Mouse (Mus musculus) CH12.LX (cell line): ENCODE measurements around the gene Vps41. TPM values are rescaled to one million over a fixed set of nuclear protein-coding genes. Genes with fewer than 3 reads are reported as not detected.

Source experiments
- DNase-seq: peaks from one replicate; pipeline ENCODE4 v3.0.0-alpha.2; 2013; ENCODE audit errors: extremely low read depth
- H3K27ac ChIP-seq: 2 replicates; pipeline ENCODE4 v1.5.1; 2012; ENCODE audit warnings: low read depth, mild to moderate bottlenecking, control low read depth, moderate library complexity; ENCODE audit not compliant: insufficient read depth
- H3K27me3 ChIP-seq: replicated peaks from 2 replicates; pipeline ENCODE3; 2012; ENCODE audit warnings: inconsistent platforms
- H3K36me3 ChIP-seq, 2 experiments: replicated peaks in 1 of 2; 2 replicates each; pipeline versions ENCODE3 to v1.6.1; 2012; ENCODE audit warnings: inconsistent platforms in 1 of 2, low read length in 1 of 2, mild to moderate bottlenecking in 1 of 2, mixed read lengths in 1 of 2, moderate library complexity in 1 of 2; ENCODE audit not compliant: control insufficient read depth in 1 of 2, insufficient read depth in 1 of 2
- H3K4me1 ChIP-seq, 2 experiments: 2 replicates each; pipeline ENCODE4 v1.6.1; 2012; ENCODE audit warnings: inconsistent platforms in 1 of 2, moderate library complexity in 1 of 2; ENCODE audit not compliant: insufficient read depth in 2 of 2, control insufficient read depth in 1 of 2
- H3K4me2 ChIP-seq: 2 replicates; pipeline ENCODE4 v1.6.1; 2012; ENCODE audit warnings: low read depth, mild to moderate bottlenecking, control low read depth; ENCODE audit not compliant: poor library complexity, insufficient read depth, severe bottlenecking
- H3K4me3 ChIP-seq, 3 experiments: fragments of 150-350 bp in 1 of 3; sonication (generic) in 1 of 3; replicated peaks in 1 of 3; 2 replicates each; pipeline versions ENCODE3 to v1.5.1; 2011 to 2012; ENCODE audit warnings: low read depth in 2 of 3, low read length in 2 of 3, mild to moderate bottlenecking in 2 of 3, moderate library complexity in 2 of 3, control low read depth in 1 of 3, improper control_type of control experiment in 1 of 3, inconsistent platforms in 1 of 3, mixed read lengths in 1 of 3; ENCODE audit not compliant: poor library complexity in 1 of 3
- H3K79me2 ChIP-seq: replicated peaks from 2 replicates; pipeline ENCODE4 v1.6.1; 2012; ENCODE audit warnings: mild to moderate bottlenecking, moderate library complexity; ENCODE audit not compliant: control insufficient read depth, poor library complexity, insufficient read depth, severe bottlenecking; ENCODE audit errors: extremely low read depth
- H3K9ac ChIP-seq: 2 replicates; pipeline ENCODE4 v1.6.1; 2012; ENCODE audit warnings: low read depth, mild to moderate bottlenecking, control low read depth, moderate library complexity; ENCODE audit not compliant: insufficient read depth
- H3K9me3 ChIP-seq: replicated peaks from 2 replicates; pipeline ENCODE3; 2012; ENCODE audit warnings: low read length, inconsistent platforms, mixed read lengths
- BHLHE40 ChIP-seq: IDR thresholded peaks from 2 replicates; pipeline ENCODE4 v1.6.1; 2011; ENCODE audit warnings: mild to moderate bottlenecking, low read depth, low read length, improper control_type of control experiment
- CHD1 ChIP-seq: IDR thresholded peaks from 2 replicates; pipeline ENCODE4 v1.6.1; 2012; ENCODE audit warnings: low read depth, low read length, improper control_type of control experiment, inconsistent platforms
- CTCF ChIP-seq, 2 experiments: IDR thresholded peaks in 1 of 2; conservative IDR thresholded peaks in 1 of 2; 2 replicates each; pipeline ENCODE4 v1.5.1; 2011 to 2012; ENCODE audit warnings: low read depth in 2 of 2, low read length in 2 of 2, improper control_type of control experiment in 1 of 2, inconsistent platforms in 1 of 2, mild to moderate bottlenecking in 1 of 2, moderate library complexity in 1 of 2
- ELF1 ChIP-seq: IDR thresholded peaks from 2 replicates; pipeline ENCODE4 v1.6.1; 2014; ENCODE audit warnings: low read depth, mild to moderate bottlenecking, inconsistent platforms, low read length, improper control_type of control experiment
- GABPA ChIP-seq: IDR thresholded peaks from 2 replicates; pipeline ENCODE4 v1.6.1; 2012; ENCODE audit warnings: low read depth, low read length, improper control_type of control experiment, inconsistent platforms; ENCODE audit not compliant: insufficient replicate concordance
- HCFC1 ChIP-seq: IDR thresholded peaks from 2 replicates; pipeline ENCODE4 v1.6.1; 2012; ENCODE audit warnings: low read depth, mild to moderate bottlenecking, inconsistent platforms, low read length, improper control_type of control experiment
- IRF4 ChIP-seq: IDR thresholded peaks from 2 replicates; pipeline ENCODE4 v1.6.1; 2014; ENCODE audit warnings: low read depth, mild to moderate bottlenecking, inconsistent platforms, low read length, improper control_type of control experiment
- JUN ChIP-seq: IDR thresholded peaks from 2 replicates; pipeline ENCODE4 v1.6.1; 2011; ENCODE audit warnings: low read depth, mild to moderate bottlenecking, low read length, improper control_type of control experiment, moderate library complexity; ENCODE audit not compliant: insufficient read depth
- MAZ ChIP-seq: IDR thresholded peaks from 2 replicates; pipeline ENCODE4 v1.6.1; 2012; ENCODE audit warnings: low read depth, mild to moderate bottlenecking, inconsistent platforms, low read length, improper control_type of control experiment, moderate library complexity
- MXI1 ChIP-seq: IDR thresholded peaks from 2 replicates; pipeline ENCODE4 v1.6.1; 2011; ENCODE audit warnings: mild to moderate bottlenecking, low read depth, low read length, improper control_type of control experiment
- MYC ChIP-seq: IDR thresholded peaks from 2 replicates; pipeline ENCODE4 v1.6.1; 2011; ENCODE audit warnings: low read depth, mild to moderate bottlenecking, improper control_type of control experiment, low read length
- NELFE ChIP-seq: IDR thresholded peaks from 2 replicates; pipeline ENCODE4 v1.6.1; 2011; ENCODE audit warnings: low read depth, low read length, improper control_type of control experiment
- RAD21 ChIP-seq: IDR thresholded peaks from 2 replicates; pipeline ENCODE4 v1.6.1; 2011; ENCODE audit warnings: low read depth, mild to moderate bottlenecking, low read length, improper control_type of control experiment, moderate library complexity
- RCOR1 ChIP-seq: conservative IDR thresholded peaks from 2 replicates; pipeline ENCODE4 v1.6.1; 2012; ENCODE audit warnings: low read depth, mild to moderate bottlenecking, inconsistent platforms, low read length, improper control_type of control experiment
- SIN3A ChIP-seq: IDR thresholded peaks from 2 replicates; pipeline ENCODE4 v1.6.1; 2012; ENCODE audit warnings: low read length, improper control_type of control experiment, inconsistent platforms
- TBP ChIP-seq: conservative IDR thresholded peaks from 2 replicates; pipeline ENCODE4 v1.6.1; 2011; ENCODE audit warnings: low read depth, low read length, improper control_type of control experiment
- UBTF ChIP-seq: IDR thresholded peaks from 2 replicates; pipeline ENCODE4 v1.6.1; 2012; ENCODE audit warnings: low read depth, mild to moderate bottlenecking, inconsistent platforms, low read length, improper control_type of control experiment, moderate library complexity
- USF2 ChIP-seq: conservative IDR thresholded peaks from 2 replicates; pipeline ENCODE4 v1.6.1; 2011; ENCODE audit warnings: low read depth, low read length, improper control_type of control experiment
- ZC3H11A ChIP-seq: IDR thresholded peaks from 2 replicates; pipeline ENCODE4 v1.6.1; 2012; ENCODE audit warnings: low read depth, mild to moderate bottlenecking, inconsistent platforms, low read length, improper control_type of control experiment
- ZKSCAN1 ChIP-seq: IDR thresholded peaks from 2 replicates; pipeline ENCODE4 v1.6.1; 2012; ENCODE audit warnings: low read depth, inconsistent platforms, low read length, improper control_type of control experiment, borderline replicate concordance
- ZMIZ1 ChIP-seq: IDR thresholded peaks from 2 replicates; pipeline ENCODE4 v1.6.1; 2012; ENCODE audit warnings: low read depth, mild to moderate bottlenecking, inconsistent platforms, low read length, improper control_type of control experiment
- ZNF384 ChIP-seq: IDR thresholded peaks from 2 replicates; pipeline ENCODE4 v1.6.1; 2012; ENCODE audit warnings: low read depth, low read length, improper control_type of control experiment, inconsistent platforms
- dilution Hi-C: fragments of 300-500 bp; cut with MboI; formaldehyde crosslinking; loops from 2 replicates; pipeline ENCODE4 v1.14.3; 2020; ENCODE audit warnings: low sequenced_read_pairs; ENCODE audit not compliant: extremely low pct_unique_long_range_greater_than_20kb, extremely low pct_ligation_motif_present
- in situ Hi-C: fragments of 300-500 bp; cut with MboI; formaldehyde crosslinking; loops from 3 replicates; pipeline ENCODE4 v1.14.3; 2019; ENCODE audit warnings: low sequenced_read_pairs, low pct_ligation_motif_present, low pct_unique_long_range_greater_than_20kb, mixed read lengths
- polyA plus RNA-seq: library from polyadenylated mRNA; unstranded; fragments of >175 nt; gene quantifications from 2 replicates; pipeline ENCODE4 v1.2.1, GENCODE M21; 2012; ENCODE audit warnings: low read depth; ENCODE audit not compliant: insufficient read length
- total RNA-seq, 2 experiments: library from RNA; depleted of rRNA; stranded (reverse); fragments of 300-350 nt in 1 of 2; fragments of >200 nt in 1 of 2; gene quantifications; 2 replicates each; pipeline ENCODE4 v1.2.3; 2012 to 2014

The Vps41 gene
- total and polyA plus RNA-seq, 3 experiments = 41.7 to 59.2 (median 48.1) TPM

- Histone ChIP-seq H3K4me3 (no peak overlapping the region), H3K36me3 (no peaks in the 10 kb centered on the region), H3K9me3 (no peaks in the 10 kb centered on the region), H3K27ac (no peak overlapping the region), H3K27me3 (no peaks in the 10 kb centered on the region)
- DNase-seq = no peak
- in situ Hi-C loops = no loop called here
- TF ChIP-seq MAZ (no peak), USF2 (no peak), MXI1 (no peak), ZMIZ1 (no peak)
- TF ChIP-seq, all 38 proteins: peak for 0
- Histone ChIP-seq H3K9ac (no peak overlapping the region), H3K4me2 (no peak overlapping the region), H3K4me1 (peaks cover 2 to 5% of the 10 kb centered on the region in 2 experiments; a peak in 2 of 4 replicates), H3K79me2 (no peaks in the 10 kb centered on the region)
- dilution Hi-C loops = no loop called here
Observed at GRCm38 (mm10) chr13:18896789-18897188, 179.7 kb downstream of the Vps41 start.

DNA sequence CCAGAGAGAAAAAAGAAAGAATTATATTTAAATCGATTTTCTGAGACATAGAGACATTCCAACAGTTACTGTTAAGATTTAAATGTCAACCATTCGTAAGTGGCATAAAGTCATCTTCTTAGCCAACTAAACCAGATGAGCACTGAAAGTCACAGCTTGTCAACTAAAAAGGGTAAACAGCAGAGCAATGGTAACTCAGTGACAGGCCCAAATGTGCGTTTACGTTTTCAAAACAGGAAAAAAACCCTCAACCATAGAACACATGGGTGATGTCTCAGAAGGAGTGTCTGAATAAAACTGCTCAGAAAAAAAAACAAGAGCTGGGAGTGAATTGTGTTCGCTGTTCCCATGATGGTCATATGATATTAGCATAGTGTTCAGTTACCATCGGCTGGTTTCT, 186.5 kb downstream of the Vps41 start:
- in situ Hi-C loops (no loop called here), dilution Hi-C loops (no loop called here)
- H3K9ac ChIP-seq = no peak overlapping the region
- no peaks in the 10 kb centered on the region for H3K79me2 ChIP-seq
- no peak overlapping the region for H3K4me2 ChIP-seq
- H3K9me3 ChIP-seq = no peaks in the 10 kb centered on the region
- H3K27ac ChIP-seq = no peak overlapping the region
- no peaks in the 10 kb centered on the region for H3K36me3 ChIP-seq
- peaks cover 2 to 5% of the 10 kb centered on the region in 2 experiments; a peak in 2 of 4 replicates for H3K4me1 ChIP-seq
- no peak for DNase-seq
- TF ChIP-seq JUN (no peak), ZMIZ1 (no peak), ZKSCAN1 (no peak), HCFC1 (no peak), NELFE (no peak), RCOR1 (no peak), ZC3H11A (no peak), IRF4 (no peak), RAD21 (no peak), CTCF (conservative IDR thresholded peaks at IDR 0.05 in 1 of 2, IDR thresholded peaks at IDR 0.05 in 1 of 2; ENCODE audit: low read depth in 2 of 2, low read length in 2 of 2) (no peak), SIN3A (no peak), MYC (no peak), ELF1 (no peak), UBTF (no peak), BHLHE40 (no peak), CHD1 (no peak), ZNF384 (no peak), TBP (no peak), GABPA (no peak), MAZ (no peak)
- H3K27me3 ChIP-seq = no peaks in the 10 kb centered on the region
- H3K4me3 ChIP-seq = no peak overlapping the region
